Mouse (Mus musculus) liver, embryonic 12.5 days (tissue): Measurements from ENCODE around the gene Tal1. TPM values are rescaled to one million over a fixed set of nuclear protein-coding genes. Genes with fewer than 3 reads are reported as not detected.
A peak's percentile ranks its signal among the peaks of the same experiment; 100 is the strongest.

Source experiments
- ATAC-seq: fragments of 200-750 bp; cut with Nextera tagmentation; 2 replicates; pipeline ENCODE4 v1.8.0; 2017; ENCODE audit warnings: moderate number of reproducible peaks, mild to moderate bottlenecking, moderate library complexity
- H3K27ac ChIP-seq: fragments of 300-500 bp; sonication (generic); 2 replicates; pipeline ENCODE4 v1.5.1; 2016; ENCODE audit warnings: mild to moderate bottlenecking
- H3K27me3 ChIP-seq: fragments of 300-500 bp; sonication (generic); replicated peaks from 2 replicates; pipeline ENCODE4 v1.6.1; 2016; ENCODE audit warnings: mild to moderate bottlenecking, moderate library complexity
- H3K36me3 ChIP-seq: fragments of 300-500 bp; sonication (generic); 2 replicates; pipeline ENCODE4 v1.6.1; 2016; ENCODE audit warnings: mild to moderate bottlenecking, moderate library complexity
- H3K4me1 ChIP-seq: fragments of 300-500 bp; sonication (generic); 2 replicates; pipeline ENCODE4 v1.6.1; 2016
- H3K4me2 ChIP-seq: fragments of 300-500 bp; sonication (generic); 2 replicates; pipeline ENCODE4 v1.6.1; 2016; ENCODE audit warnings: mild to moderate bottlenecking, moderate library complexity
- H3K4me3 ChIP-seq: fragments of 300-500 bp; sonication (generic); 2 replicates; pipeline ENCODE4 v1.5.1; 2016; ENCODE audit warnings: mild to moderate bottlenecking, moderate library complexity
- H3K9ac ChIP-seq: fragments of 300-500 bp; sonication (generic); 2 replicates; pipeline ENCODE4 v1.6.1; 2016; ENCODE audit warnings: mild to moderate bottlenecking, moderate library complexity
- H3K9me3 ChIP-seq: fragments of 300-500 bp; sonication (generic); replicated peaks from 2 replicates; pipeline ENCODE4 v1.6.1; 2016; ENCODE audit warnings: mild to moderate bottlenecking, moderate library complexity
- WGBS: fragments of 180-500 bp; shearing (Covaris S2); methylation state at CpG from one replicate; pipeline ENCODE4 v1.1.7; 2016; ENCODE audit not compliant: insufficient replicate concordance; 5-methylcytosine and 5-hydroxymethylcytosine counted together
- polyA plus RNA-seq: library from polyadenylated mRNA; unstranded; fragments of >200 nt; fragmentation: Nextera tagmentation; extraction: Ambion mirVana; gene quantifications from 2 replicates; pipeline ENCODE4 v1.2.1, GENCODE M21; 2016

The Tal1 gene
- 57.1 and 58.7 TPM in 2 replicates for polyA plus RNA-seq

- peak; percentile 82 for ATAC-seq
- Histone ChIP-seq H3K27me3 (peaks cover 35% of the 10 kb centered on the region), H3K4me1 (peaks cover 49% of the 10 kb centered on the region), H3K27ac (peak within 1 kb of the TSS; percentile 98), H3K36me3 (peaks cover 12% of the 10 kb centered on the region), H3K4me3 (peak within 1 kb of the TSS; percentile 88), H3K9me3 (no peaks in the 10 kb centered on the region), H3K4me2 (peak within 1 kb of the TSS; percentile 100), H3K9ac (peak within 1 kb of the TSS; percentile 98)
- WGBS = under 1% methylated on average over 60 of the region's 60 CpGs
These were observed at the start of gene Tal1 for GRCm38 (mm10) chr4:115056371-115056920. Gene Tal1, plus strand, starts transcription at chr4:115056426.

DNA sequence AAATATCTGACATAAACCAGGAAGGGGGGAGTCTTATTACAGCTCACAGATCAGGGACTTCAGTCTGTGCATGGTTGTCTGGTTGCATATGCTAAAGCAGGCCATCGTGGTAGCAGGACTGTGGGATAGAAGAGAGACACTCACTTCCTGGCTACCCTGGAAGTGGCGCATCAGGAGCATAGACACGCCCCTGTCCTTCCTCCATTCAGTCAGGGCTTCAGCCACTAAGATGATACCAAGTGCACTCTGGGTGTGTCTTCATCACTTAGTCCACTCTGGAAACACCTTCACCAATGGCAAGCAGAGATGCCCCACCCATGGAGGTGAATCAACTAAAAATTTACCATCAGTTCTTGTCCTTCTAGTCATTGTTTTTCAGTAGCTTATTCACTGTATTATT is 42.0 kb upstream of the Tal1 start:
- Histone ChIP-seq H3K36me3 (peaks cover 98% of the 10 kb centered on the region), H3K4me3 (no peak overlapping the region), H3K27ac (no peak overlapping the region), H3K4me1 (no peaks in the 10 kb centered on the region), H3K9me3 (no peaks in the 10 kb centered on the region), H3K4me2 (no peak overlapping the region), H3K27me3 (no peaks in the 10 kb centered on the region), H3K9ac (no peak overlapping the region)
- 74% methylated on average over 3 of the region's 3 CpGs for WGBS
- no peak for ATAC-seq

DNA sequence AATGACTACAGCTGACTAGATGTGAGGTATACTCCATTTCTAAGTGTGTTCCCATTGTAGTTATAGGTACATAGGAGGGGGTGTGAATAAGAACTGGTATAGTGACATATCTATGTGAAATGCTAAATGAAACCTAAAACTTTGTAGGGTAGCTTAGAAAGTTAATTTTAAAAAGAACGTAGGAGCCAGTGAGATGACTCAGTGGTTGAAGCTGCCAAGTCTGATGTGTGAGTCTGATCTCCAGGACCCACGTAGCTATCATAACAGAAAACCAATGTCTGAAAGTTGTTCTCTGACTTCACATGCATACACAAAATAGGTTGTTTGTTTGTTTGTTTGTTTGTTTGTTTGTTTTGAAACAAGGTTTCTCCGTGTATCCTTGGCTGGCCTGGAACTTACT is 36.2 kb upstream of the Tal1 start:
- Histone ChIP-seq H3K4me1 (no peaks in the 10 kb centered on the region), H3K36me3 (peaks cover 96% of the 10 kb centered on the region), H3K9ac (no peak overlapping the region), H3K27me3 (no peaks in the 10 kb centered on the region), H3K4me3 (no peak overlapping the region), H3K4me2 (no peak overlapping the region), H3K27ac (no peak overlapping the region), H3K9me3 (no peaks in the 10 kb centered on the region)
- 91% methylated on average over 3 of the region's 3 CpGs for WGBS
- ATAC-seq = no peak

- H3K9ac ChIP-seq = no peak overlapping the region
- no peak for ATAC-seq
- no peak overlapping the region for H3K4me2 ChIP-seq
- H3K9me3 ChIP-seq = no peaks in the 10 kb centered on the region
- 54% methylated on average over 6 of the region's 6 CpGs for WGBS
- no peaks in the 10 kb centered on the region for H3K27me3 ChIP-seq
- no peak overlapping the region for H3K27ac ChIP-seq
- peaks cover 89% of the 10 kb centered on the region for H3K36me3 ChIP-seq
- no peaks in the 10 kb centered on the region for H3K4me1 ChIP-seq
- no peak overlapping the region for H3K4me3 ChIP-seq
These were observed 21.2 kb upstream of the Tal1 start for GRCm38 (mm10) chr4:115035043-115035442.

DNA sequence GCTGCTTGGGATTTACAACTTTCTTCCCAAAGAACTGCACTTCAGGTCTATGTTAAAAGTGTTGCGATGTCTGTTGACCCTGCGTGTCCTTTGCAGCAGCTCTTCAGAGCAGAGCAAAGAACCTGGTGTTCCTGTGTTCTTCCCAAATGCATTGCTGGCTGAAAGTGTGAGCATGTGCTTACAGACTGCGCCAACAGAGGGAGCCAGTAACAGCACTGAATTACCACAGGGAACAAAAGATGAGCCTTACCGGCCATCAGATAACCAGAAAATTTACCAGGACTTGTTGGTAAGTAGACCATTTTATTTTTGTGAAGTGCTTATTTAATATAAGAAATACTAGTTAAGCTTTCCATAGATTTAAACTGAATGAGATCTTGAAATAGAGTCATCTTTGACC is 18.0 kb upstream of the Tal1 start:
- Histone ChIP-seq H3K4me3 (no peak overlapping the region), H3K9me3 (no peaks in the 10 kb centered on the region), H3K4me1 (no peaks in the 10 kb centered on the region), H3K9ac (no peak overlapping the region), H3K36me3 (peaks cover 90% of the 10 kb centered on the region), H3K4me2 (no peak overlapping the region), H3K27me3 (no peaks in the 10 kb centered on the region), H3K27ac (no peak overlapping the region)
- ATAC-seq = 0 out of 2 replicates have a peak, but pooled peaks have one; percentile 46
- 31% methylated on average over 4 of the region's 4 CpGs for WGBS

DNA sequence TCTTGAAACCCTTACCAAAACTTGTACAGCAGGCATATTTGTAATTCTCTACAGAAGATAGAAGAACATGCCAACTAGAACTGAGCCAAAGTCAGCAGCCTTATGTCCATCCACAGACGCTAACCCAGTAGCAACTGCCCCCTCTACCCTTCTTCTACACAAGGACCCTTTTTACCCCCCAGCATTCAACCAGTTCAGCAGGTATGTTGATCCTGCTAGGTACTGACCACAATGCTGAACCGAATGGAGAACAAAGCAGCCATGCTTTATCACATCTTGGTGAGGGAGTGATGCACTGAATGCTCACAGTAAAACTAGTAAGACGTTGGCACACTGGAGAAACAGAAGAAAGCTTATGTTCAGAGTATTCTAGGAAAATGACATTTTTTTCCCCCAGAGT is 10.6 kb upstream of the Tal1 start:
- no peak overlapping the region for H3K4me2 ChIP-seq
- WGBS = 65% methylated on average over 3 of the region's 3 CpGs
- 0 out of 2 replicates have a peak, but pooled peaks cover 3% of the 10 kb centered on the region for H3K27me3 ChIP-seq
- H3K9ac ChIP-seq = no peak overlapping the region
- peaks cover 49% of the 10 kb centered on the region for H3K4me1 ChIP-seq
- H3K27ac ChIP-seq = 0 out of 2 replicates have a peak overlapping the region, but pooled peaks have one; percentile 37
- no peaks in the 10 kb centered on the region for H3K9me3 ChIP-seq
- no peak overlapping the region for H3K4me3 ChIP-seq
- no peak for ATAC-seq
- peaks cover 49% of the 10 kb centered on the region for H3K36me3 ChIP-seq

DNA sequence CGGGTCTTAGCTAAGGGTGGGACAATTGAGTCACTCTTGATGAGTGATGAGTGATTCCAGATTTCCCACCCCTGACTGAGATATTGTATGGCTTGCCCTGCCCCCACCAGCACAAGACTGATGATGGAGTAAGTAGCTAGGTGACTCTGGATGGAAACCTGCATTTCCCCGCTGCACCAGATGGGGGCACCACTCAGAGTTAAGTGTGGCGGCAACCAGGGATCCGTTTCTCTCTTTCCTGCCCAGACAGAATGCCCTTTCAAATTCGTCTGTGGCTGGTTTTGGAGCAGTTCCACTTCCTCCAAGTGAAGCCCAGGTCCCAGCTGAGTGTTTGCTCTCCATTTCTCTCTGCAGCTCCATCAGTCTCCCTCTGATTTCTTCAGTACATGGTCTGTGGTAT is 8.5 kb upstream of the Tal1 start:
- 3% methylated on average over 5 of the region's 5 CpGs for WGBS
- H3K4me1 ChIP-seq = peaks cover 70% of the 10 kb centered on the region

DNA sequence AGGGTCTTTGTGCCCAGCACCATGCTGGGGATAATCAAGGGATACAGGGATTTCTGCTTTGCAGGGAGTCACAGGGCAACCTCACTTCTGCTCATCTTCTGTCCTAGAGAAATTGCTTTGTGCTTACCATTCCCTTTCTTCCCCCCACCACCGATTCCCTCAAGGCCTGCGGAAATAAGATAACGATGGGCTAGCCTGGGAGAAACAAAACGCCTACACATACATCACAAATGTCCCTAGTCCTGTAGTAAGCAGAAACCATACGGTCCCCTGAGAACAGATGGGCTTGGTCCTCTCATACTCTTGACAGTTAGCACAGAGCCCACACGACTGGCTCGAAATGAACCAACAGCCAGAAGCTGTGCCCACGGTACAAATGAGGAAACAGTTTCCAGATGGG is 8.0 kb upstream of the Tal1 start:
- H3K27me3 ChIP-seq = peaks cover 12% of the 10 kb centered on the region; the same call in 1 of the 2 replicates
- H3K4me3 ChIP-seq = peak overlapping the region; percentile 51
- ATAC-seq = peak; percentile 87
- H3K4me1 ChIP-seq = peaks cover 74% of the 10 kb centered on the region
- H3K36me3 ChIP-seq = peaks cover 24% of the 10 kb centered on the region
- H3K4me2 ChIP-seq = peak overlapping the region; percentile 78
- 13% methylated on average over 8 of the region's 8 CpGs for WGBS
- peak overlapping the region; percentile 92 for H3K27ac ChIP-seq
- peak overlapping the region; percentile 77 for H3K9ac ChIP-seq
- no peaks in the 10 kb centered on the region for H3K9me3 ChIP-seq

More for the DNA sequence above, 8.5 kb upstream of the Tal1 start:
- peak; percentile 70 for ATAC-seq
- Histone ChIP-seq H3K4me3 (peak overlapping the region; percentile 51), H3K9me3 (no peaks in the 10 kb centered on the region), H3K9ac (peak overlapping the region; percentile 77), H3K27ac (peak overlapping the region; percentile 92), H3K4me2 (peak overlapping the region; percentile 78), H3K36me3 (peaks cover 28% of the 10 kb centered on the region), H3K27me3 (peaks cover 12% of the 10 kb centered on the region; the same call in 1 of the 2 replicates)

DNA sequence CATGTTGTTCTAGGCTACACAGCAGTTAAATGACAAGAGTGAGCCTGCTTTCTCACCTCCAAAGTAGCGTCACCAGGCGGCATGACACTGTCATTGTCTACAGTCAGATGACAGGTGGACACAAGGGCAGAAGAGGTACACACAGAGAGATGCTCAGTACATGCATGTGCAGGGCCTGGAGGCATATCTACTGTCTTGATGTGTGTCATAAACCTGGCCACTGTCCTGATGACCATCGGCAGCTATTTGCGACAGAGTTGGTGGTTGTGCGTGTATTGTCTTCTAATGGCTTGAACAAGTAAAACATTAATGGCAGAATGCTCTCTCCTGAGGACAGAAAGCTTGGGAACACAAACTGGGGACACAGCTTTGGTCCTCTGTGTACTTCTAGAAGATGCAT is 5.0 kb upstream of the Tal1 start:
- Histone ChIP-seq H3K36me3 (no peaks in the 10 kb centered on the region), H3K4me1 (peaks cover 98% of the 10 kb centered on the region), H3K4me3 (no peak overlapping the region), H3K27me3 (peaks cover 16% of the 10 kb centered on the region; the same call in 1 of the 2 replicates), H3K4me2 (no peak overlapping the region), H3K27ac (peak overlapping the region; percentile 81), H3K9me3 (no peaks in the 10 kb centered on the region), H3K9ac (no peak overlapping the region)
- whole genome bisulfite sequencing = 91% methylated on average over 5 of the region's 5 CpGs
- no peak for ATAC-seq

DNA sequence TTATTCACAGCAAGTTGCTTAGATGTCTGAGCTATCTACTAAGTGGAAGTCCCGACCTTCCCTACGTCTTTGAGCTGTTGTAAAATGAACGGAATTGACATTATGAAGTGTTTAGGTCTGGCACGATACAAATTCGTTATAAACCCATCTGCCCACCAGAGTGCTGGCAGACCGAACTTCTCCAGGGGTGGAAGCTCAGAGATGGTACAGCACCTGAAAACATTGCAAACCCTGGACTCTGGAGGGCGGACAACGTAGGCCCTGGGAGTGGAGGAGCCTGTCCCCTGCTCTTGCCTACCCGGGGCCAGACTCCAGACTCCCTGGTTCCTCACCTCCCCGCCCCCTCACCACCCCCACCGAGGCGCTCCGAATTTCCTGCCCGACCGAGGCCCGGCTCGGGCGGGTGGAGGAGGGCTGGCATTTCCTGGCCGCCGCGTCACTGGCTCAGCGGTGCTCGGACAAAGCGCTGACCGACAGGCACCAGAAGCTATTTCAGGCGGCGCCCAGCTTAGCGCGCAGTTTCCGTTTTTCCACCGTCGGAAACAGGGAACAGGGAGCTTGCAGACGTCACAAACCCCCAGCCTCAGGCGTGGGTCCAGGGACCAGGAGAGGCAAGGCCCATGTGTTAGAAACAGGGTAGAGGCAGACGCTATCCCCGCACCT is 3.8 kb upstream of the Tal1 start:
- ATAC-seq = peak; percentile 4; the same call in 1 of the 2 replicates
- Histone ChIP-seq H3K36me3 (no peaks in the 10 kb centered on the region), H3K27ac (peak overlapping the region; percentile 81), H3K27me3 (peaks cover 16% of the 10 kb centered on the region; the same call in 1 of the 2 replicates), H3K4me3 (peak overlapping the region; percentile 37), H3K9ac (peak overlapping the region; percentile 75), H3K4me1 (peaks cover 88% of the 10 kb centered on the region), H3K4me2 (peak overlapping the region; percentile 69), H3K9me3 (no peaks in the 10 kb centered on the region)
- WGBS = 4% methylated on average over 36 of the region's 36 CpGs

DNA sequence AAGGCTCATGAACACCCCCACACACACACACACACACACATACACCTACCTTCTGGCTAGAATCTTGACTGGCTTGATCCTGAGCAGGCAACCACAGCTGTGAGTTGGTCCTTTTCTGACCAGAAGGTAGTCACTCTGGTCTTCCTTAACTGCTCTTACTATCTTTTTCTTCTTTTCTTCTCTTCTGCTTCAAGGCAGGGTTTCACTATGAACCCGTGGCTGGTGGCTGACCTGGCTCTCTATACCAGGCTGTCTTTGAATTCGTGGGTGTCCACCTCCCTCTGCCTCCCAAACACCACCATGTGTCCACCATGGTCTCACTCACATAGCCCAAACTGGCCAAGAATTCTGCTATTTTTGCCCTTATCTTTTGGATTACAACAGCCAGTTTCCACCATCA is 1.2 kb upstream of the Tal1 start:
- peak overlapping the region; percentile 98 for H3K9ac ChIP-seq
- H3K4me3 ChIP-seq = 0 out of 2 replicates have a peak overlapping the region, but pooled peaks have one; percentile 0
- H3K4me2 ChIP-seq = peak overlapping the region; percentile 100
- peaks cover 63% of the 10 kb centered on the region for H3K4me1 ChIP-seq
- no peak for ATAC-seq
- H3K9me3 ChIP-seq = no peaks in the 10 kb centered on the region
- H3K36me3 ChIP-seq = no peaks in the 10 kb centered on the region
- H3K27me3 ChIP-seq = peaks cover 28% of the 10 kb centered on the region
- H3K27ac ChIP-seq = peak overlapping the region; percentile 98
- WGBS = 17% methylated on average over 2 of the region's 2 CpGs

DNA sequence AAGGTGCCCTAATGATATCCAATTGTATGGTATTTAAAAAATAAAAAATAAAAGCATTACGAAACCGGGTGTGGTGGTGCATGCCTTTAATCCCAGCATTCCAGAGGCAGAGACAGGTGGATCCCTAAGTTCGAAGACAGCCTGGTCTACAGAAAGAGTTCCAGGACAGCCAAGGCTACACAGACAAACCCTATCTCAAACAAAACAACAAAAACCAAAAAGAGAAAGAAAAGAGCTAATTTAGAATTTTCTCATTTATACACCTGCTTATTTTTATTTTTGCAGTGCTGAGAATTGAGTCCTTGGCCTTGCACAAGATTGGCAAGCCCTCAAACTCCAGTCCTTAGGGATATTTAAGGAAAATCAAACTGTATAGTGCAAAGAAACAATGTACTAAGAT is 535 bp upstream of the Tal1 start:
- peak overlapping the region; percentile 100 for H3K4me2 ChIP-seq
- H3K9ac ChIP-seq = peak overlapping the region; percentile 98
- peaks cover 34% of the 10 kb centered on the region for H3K27me3 ChIP-seq
- peaks cover 57% of the 10 kb centered on the region for H3K4me1 ChIP-seq
- no peak for ATAC-seq
- no peaks in the 10 kb centered on the region for H3K9me3 ChIP-seq
- WGBS = 24% methylated on average over 3 of the region's 3 CpGs
- peaks cover 6% of the 10 kb centered on the region for H3K36me3 ChIP-seq
- H3K27ac ChIP-seq = peak overlapping the region; percentile 98
- H3K4me3 ChIP-seq = peak overlapping the region; percentile 88
